Mouse (Mus musculus) heart, embryonic 12.5 days (tissue): ENCODE data around the gene Erbb2. TPM values are rescaled to one million over a fixed set of nuclear protein-coding genes. Genes with fewer than 3 reads are reported as not detected.

Experiments
- ATAC-seq: fragments of 200-750 bp; cut with Nextera tagmentation; 2 replicates; pipeline ENCODE4 v1.8.0; 2017; ENCODE audit warnings: moderate TSS enrichment, moderate library complexity; ENCODE audit not compliant: insufficient number of reproducible peaks, low FRiP score
- H3K27ac ChIP-seq: fragments of 300-500 bp; sonication (generic); 2 replicates; pipeline ENCODE4 v1.5.1; 2016; ENCODE audit warnings: mild to moderate bottlenecking, moderate library complexity; ENCODE audit not compliant: poor library complexity, severe bottlenecking
- H3K27me3 ChIP-seq: fragments of 300-500 bp; sonication (generic); replicated peaks from 2 replicates; pipeline ENCODE4 v1.6.1; 2016; ENCODE audit warnings: mild to moderate bottlenecking, moderate library complexity
- H3K36me3 ChIP-seq: fragments of 300-500 bp; sonication (generic); 2 replicates; pipeline ENCODE4 v1.6.1; 2016; ENCODE audit warnings: mild to moderate bottlenecking, moderate library complexity
- H3K4me1 ChIP-seq: fragments of 300-500 bp; sonication (generic); replicated peaks from 2 replicates; pipeline ENCODE4 v1.6.1; 2016; ENCODE audit warnings: mild to moderate bottlenecking
- H3K4me2 ChIP-seq: fragments of 300-500 bp; sonication (generic); 2 replicates; pipeline ENCODE4 v1.6.1; 2016; ENCODE audit warnings: mild to moderate bottlenecking, moderate library complexity
- H3K4me3 ChIP-seq: fragments of 300-500 bp; sonication (generic); 2 replicates; pipeline ENCODE4 v1.5.1; 2016; ENCODE audit warnings: mild to moderate bottlenecking
- H3K9ac ChIP-seq: fragments of 300-500 bp; sonication (generic); 2 replicates; pipeline ENCODE4 v1.6.1; 2016; ENCODE audit warnings: mild to moderate bottlenecking, moderate library complexity
- H3K9me3 ChIP-seq: fragments of 300-500 bp; sonication (generic); replicated peaks from 2 replicates; pipeline ENCODE4 v1.6.1; 2016; ENCODE audit warnings: mild to moderate bottlenecking, moderate library complexity
- WGBS: fragments of 180-500 bp; shearing (Covaris S2); methylation state at CpG from one replicate; pipeline ENCODE4 v1.1.7; 2016; 5-methylcytosine and 5-hydroxymethylcytosine counted together
- polyA plus RNA-seq: library from polyadenylated mRNA; unstranded; fragments of >200 nt; fragmentation: Nextera tagmentation; extraction: Ambion mirVana; gene quantifications from 2 replicates; pipeline ENCODE4 v1.2.1, GENCODE M21; 2016

Gene Erbb2
- polyA plus RNA-seq, 1 experiment from 2014 or later, result 67.1 TPM

DNA sequence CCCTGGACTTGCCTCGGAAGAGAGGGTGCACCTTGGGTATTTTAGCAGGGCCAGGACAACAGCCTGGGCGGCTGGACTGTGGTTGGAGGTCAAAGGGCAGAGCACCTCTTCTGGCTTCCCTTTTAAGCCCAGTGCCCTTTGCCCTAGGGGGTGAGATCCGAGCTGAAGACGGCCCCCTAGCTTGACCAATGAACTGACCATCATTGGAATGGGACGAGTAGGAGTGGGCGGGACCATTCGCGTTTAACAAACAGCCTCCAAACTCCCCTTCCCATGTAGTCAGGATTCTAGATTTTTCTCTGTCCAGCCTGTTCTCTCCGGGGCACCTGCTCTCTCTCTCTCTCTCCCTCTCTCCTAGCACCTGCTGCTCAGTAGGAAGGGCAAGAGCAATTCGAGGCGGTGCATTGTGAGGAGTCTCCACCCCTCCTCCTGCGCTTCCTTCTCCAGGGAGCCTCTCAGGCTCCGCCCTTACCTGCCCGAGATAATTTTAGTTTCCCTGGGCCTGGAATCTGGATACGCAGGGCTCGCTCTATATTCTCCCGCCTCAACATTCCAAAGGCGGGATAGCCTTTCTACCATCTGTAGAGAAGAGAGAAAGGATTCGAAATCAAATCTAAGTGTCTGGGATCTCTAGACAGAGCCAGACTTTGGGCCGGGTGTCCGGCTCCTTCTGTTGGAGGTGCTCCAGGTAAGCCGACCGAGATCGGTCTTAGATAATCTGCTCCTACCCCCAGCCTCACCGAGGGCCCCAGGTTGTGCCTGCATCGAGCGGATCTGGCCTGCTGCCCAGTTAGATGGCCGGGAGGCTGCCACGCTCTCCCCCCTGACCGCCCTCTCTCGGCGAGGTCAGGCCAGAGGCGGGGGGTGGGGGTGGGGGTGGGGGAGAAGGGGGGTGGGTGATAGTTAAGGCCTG, 34.5 kb downstream of the Erbb2 start:
- H3K9me3 ChIP-seq, result no peaks in the 10 kb centered on the region
- H3K4me3 ChIP-seq, result peak overlapping the region; percentile 33
- no peak overlapping the region for H3K27ac ChIP-seq
- peak overlapping the region; percentile 58 for H3K9ac ChIP-seq
- peak overlapping the region; percentile 66 for H3K4me2 ChIP-seq
- peaks cover 36% of the 10 kb centered on the region for H3K27me3 ChIP-seq
- 3% methylated on average over 33 of the region's 33 CpGs for WGBS
- no peaks in the 10 kb centered on the region for H3K36me3 ChIP-seq
- H3K4me1 ChIP-seq, result peaks cover 27% of the 10 kb centered on the region
- 0 out of 2 replicates have a peak, but pooled peaks have one; percentile 29 for ATAC-seq

DNA sequence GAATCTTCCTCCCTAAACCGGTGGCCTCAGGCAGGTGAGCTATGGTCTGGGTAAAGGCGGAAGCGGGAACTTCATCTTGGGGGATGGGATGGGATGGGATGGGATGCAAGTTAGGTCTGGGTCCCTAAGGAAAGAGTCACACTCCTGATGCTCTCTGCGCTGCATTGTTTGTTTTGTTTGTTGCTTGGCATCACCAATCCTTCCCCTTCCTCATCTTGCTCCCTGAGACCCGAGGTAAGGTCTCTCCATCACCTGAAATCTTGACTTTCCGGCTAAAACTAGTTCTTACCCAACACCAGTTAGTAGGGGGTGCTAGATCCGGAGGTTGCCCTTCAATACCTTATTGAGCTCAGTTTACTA, 35.2 kb downstream of the Erbb2 start:
- Histone ChIP-seq H3K36me3 (no peaks in the 10 kb centered on the region), H3K4me2 (peak overlapping the region; percentile 66), H3K4me1 (peaks cover 27% of the 10 kb centered on the region), H3K4me3 (peak overlapping the region; percentile 33), H3K27me3 (peaks cover 43% of the 10 kb centered on the region), H3K9me3 (no peaks in the 10 kb centered on the region), H3K9ac (peak overlapping the region; percentile 58), H3K27ac (no peak overlapping the region)
- no peak for ATAC-seq
- WGBS, result 11% methylated on average over 7 of the region's 7 CpGs

DNA sequence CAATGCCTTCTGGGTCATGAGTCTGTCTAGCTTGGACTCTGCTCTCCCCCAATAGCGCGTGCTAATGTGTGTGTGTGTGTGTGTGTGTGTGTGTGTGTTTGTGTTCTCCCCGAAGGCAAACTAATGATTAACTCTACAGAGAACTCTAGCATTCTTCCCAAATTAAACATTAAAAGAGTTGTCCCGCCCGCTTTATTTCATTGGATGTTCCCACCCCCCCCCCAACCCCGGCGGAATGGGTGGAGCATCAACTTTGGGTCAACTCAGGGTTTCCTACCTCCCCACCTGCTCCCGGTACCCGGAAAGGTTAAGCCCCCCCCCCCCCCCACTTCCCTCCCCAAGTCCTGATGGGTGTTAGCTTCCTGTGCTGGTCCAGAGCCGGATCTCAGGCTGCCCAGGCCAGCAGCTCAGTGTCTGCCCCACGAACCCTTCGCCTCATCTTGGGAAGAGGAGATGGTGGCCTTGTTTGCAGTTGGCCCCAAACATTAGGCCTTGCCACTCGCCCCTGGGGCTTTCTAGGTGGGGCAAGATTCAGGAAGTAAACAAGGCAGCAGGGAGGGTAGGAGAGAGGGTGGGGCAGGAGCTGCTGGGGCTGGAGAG, 36.0 kb downstream of the Erbb2 start:
- Histone ChIP-seq H3K4me3 (no peak overlapping the region), H3K27ac (no peak overlapping the region), H3K9ac (no peak overlapping the region), H3K9me3 (no peaks in the 10 kb centered on the region), H3K27me3 (peaks cover 50% of the 10 kb centered on the region), H3K4me1 (peaks cover 27% of the 10 kb centered on the region), H3K4me2 (no peak overlapping the region), H3K36me3 (no peaks in the 10 kb centered on the region)
- no peak for ATAC-seq
- WGBS, result 53% methylated on average over 11 of the region's 13 CpGs

DNA sequence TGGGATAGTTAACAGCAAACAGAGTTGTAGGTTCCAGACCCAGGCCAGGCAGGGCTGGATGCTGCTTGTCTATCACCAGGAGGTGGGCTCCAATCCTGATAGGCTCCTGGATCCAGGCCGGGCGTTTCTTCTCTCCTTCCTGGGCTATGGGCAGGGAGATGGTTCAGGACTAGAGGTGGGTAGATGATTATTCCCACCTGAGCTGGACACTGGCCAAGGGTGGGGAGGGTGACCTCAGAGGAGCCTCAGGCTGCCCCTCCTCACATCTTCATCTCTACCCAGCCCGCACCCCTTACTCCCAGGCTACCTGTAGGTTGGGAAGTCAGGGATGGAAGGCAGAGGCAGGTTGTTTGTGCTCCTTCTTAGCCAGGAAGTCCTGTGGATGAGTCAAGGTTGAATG, 37.1 kb downstream of the Erbb2 start:
- Histone ChIP-seq H3K9me3 (no peaks in the 10 kb centered on the region), H3K4me2 (no peak overlapping the region), H3K9ac (no peak overlapping the region), H3K36me3 (no peaks in the 10 kb centered on the region), H3K27ac (no peak overlapping the region), H3K4me3 (no peak overlapping the region), H3K27me3 (peaks cover 50% of the 10 kb centered on the region), H3K4me1 (peaks cover 27% of the 10 kb centered on the region)
- no peak for ATAC-seq
- 68% methylated on average over 3 of the region's 3 CpGs for WGBS

DNA sequence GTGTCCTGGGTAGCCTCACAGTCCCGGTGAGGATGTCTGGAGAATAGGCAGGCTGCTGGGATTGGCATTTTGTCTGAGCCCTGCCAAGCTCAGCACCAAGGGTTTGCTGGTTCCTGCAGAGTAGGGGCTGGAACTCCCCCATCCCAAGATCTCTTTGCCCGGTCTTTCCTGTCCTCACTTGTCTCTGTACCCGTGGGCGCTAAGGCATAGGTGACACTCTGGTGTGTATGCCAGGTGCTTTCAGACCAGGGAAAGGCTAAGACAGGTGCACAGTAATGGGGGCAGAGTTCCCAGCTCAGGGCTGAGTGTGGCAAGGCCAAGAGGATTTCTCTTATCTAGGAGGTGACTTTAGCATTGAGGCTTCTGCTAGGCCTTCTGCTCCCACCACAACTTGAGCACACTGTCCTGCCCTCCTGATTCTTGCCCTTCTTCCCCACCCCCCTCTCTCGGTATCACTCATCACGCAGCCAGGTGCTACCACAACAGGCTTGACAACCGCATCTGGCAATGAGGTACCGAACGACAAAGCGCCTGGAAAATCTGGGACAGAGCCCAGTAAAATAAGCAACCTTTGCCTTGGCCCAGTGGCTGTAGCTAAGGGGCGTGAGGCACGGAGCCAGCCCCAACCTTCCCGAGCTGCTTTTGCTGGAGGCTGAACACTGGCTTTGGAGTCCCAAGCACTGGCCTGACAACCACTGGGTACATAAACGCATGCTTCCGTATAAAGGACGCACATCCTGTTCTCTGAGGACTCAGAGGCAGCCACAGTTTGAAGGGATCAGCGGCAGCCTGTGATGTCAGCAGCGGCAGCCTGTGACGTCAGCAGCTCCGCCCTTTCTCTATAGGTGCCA, 37.9 kb downstream of the Erbb2 start:
- Histone ChIP-seq H3K4me1 (peaks cover 27% of the 10 kb centered on the region), H3K4me2 (no peak overlapping the region), H3K4me3 (no peak overlapping the region), H3K9me3 (no peaks in the 10 kb centered on the region), H3K36me3 (no peaks in the 10 kb centered on the region), H3K27ac (no peak overlapping the region), H3K9ac (no peak overlapping the region), H3K27me3 (peaks cover 50% of the 10 kb centered on the region)
- ATAC-seq, result no peak
- WGBS, result 71% methylated on average over 20 of the region's 20 CpGs

DNA sequence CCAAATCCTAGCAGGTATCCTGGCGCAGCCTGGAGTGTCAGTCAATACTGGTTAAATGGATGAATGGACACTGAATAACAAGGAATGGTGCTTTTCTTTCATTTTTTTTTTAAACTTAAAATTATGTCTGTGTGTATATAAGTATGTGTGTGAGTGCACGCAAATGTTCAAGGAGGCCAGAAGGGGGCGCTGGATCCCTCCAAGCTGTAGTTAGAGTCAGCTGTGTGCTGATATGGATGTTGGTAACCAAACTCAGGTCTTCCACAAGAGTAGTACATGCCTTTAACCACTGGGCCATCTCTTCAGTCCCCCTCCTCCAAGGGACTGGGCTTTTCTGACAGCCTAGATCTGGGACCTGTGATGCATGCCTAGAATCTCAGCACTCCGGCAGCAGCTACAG, 43.2 kb downstream of the Erbb2 start:
- WGBS, result 82% methylated on average over 4 of the region's 4 CpGs

DNA sequence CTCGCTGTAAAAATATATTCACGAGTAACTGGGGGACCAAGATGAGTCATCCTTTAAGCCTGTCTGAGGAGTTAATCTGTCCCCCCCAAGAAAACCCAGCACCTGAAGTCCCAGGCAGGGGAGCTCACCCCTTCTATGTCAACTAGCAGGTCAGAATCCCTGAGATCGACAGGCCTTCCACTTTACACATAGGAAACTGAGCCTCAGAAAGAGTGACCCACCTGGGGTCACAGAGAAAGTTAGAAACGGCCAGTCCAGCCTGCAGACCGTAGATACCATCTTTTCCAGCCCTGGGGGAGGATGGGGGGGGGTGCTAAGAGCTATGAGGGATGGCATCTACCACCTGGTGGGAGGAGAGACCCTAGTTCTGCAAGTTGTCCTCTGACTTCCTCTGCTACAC, 44.3 kb downstream of the Erbb2 start:
- Histone ChIP-seq H3K4me2 (peak overlapping the region; percentile 98; the same call in 1 of the 2 replicates), H3K4me3 (no peak overlapping the region), H3K4me1 (peaks cover 4% of the 10 kb centered on the region; the same call in 1 of the 2 replicates), H3K27me3 (peaks cover 52% of the 10 kb centered on the region), H3K36me3 (no peaks in the 10 kb centered on the region), H3K9ac (no peak overlapping the region), H3K27ac (no peak overlapping the region), H3K9me3 (no peaks in the 10 kb centered on the region)
- ATAC-seq, result no peak
- WGBS, result 70% methylated on average over 5 of the region's 5 CpGs

More for the DNA sequence above, 43.2 kb downstream of the Erbb2 start:
- Histone ChIP-seq H3K4me3 (no peak overlapping the region), H3K36me3 (no peaks in the 10 kb centered on the region), H3K27me3 (peaks cover 46% of the 10 kb centered on the region), H3K27ac (no peak overlapping the region), H3K4me1 (peaks cover 4% of the 10 kb centered on the region; the same call in 1 of the 2 replicates), H3K4me2 (no peak overlapping the region), H3K9ac (no peak overlapping the region), H3K9me3 (no peaks in the 10 kb centered on the region)
- no peak for ATAC-seq

DNA sequence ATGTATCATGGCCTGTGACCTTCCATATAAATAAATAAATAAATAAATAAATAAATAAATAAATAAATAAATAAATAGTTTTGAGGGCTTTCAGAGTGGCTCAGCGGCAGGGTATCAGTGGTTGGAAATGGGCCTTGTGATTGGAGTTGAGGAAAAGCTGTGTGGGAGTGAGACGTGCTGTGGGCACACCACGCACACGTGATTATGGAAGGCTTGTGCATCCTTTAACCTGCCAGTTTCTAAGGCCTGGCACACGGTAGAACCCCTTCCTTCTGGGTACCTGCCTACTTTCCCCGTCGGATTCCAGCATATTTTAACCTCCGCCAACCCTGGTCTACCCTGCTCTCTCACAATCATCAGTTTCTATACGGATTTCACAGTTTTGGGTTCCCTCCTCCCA, 44.7 kb downstream of the Erbb2 start:
- peaks cover 4% of the 10 kb centered on the region; the same call in 1 of the 2 replicates for H3K4me1 ChIP-seq
- peak overlapping the region; percentile 72 for H3K9ac ChIP-seq
- H3K4me2 ChIP-seq, result peak overlapping the region; percentile 98
- no peaks in the 10 kb centered on the region for H3K9me3 ChIP-seq
- H3K27ac ChIP-seq, result no peak overlapping the region
- ATAC-seq, result peak; percentile 17; the same call in 1 of the 2 replicates
- H3K36me3 ChIP-seq, result no peaks in the 10 kb centered on the region
- peak overlapping the region; percentile 68 for H3K4me3 ChIP-seq
- WGBS, result 21% methylated on average over 9 of the region's 9 CpGs
- peaks cover 52% of the 10 kb centered on the region for H3K27me3 ChIP-seq

DNA sequence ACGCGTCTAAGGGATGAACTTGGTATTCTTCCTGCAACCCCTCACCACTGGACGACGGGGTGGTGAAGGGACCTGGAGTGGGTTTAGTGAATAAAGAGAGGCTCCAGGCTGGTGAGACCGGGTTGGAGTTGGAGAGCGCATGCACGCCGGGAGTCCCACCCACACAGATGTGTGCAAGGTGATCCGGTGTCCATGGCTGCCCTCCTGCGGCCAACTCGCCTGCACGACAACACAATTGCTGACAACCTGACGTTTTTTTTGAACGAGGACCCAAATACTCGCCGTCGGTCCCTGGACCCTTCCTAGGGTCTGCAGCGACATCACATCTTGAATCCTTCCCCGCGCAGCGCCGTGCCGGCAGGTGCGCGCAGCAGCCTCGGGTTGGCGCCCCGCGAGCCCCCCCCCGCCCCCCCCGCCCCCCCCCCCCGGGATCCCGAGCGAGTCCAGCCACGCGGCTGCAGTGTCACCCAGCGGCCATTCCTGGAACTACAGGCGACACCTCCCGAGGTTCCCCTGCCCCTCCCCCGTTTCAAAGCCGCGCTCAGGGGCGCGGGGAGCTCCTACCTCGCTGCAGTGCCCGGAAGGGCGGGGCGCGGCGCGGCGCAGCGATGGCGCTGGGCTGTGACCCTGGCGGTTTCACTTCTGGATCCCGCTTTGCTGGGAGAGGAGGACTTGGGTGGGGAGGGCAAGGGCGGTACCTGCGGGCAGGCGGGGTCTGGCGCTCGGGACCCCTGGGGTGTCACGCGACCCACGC, 45.3 kb downstream of the Erbb2 start:
- peaks cover 50% of the 10 kb centered on the region for H3K27me3 ChIP-seq
- H3K27ac ChIP-seq, result no peak overlapping the region
- peak; percentile 79 for ATAC-seq
- under 1% methylated on average over 54 of the region's 64 CpGs for WGBS
- peak overlapping the region; percentile 72 for H3K9ac ChIP-seq
- H3K4me1 ChIP-seq, result peaks cover 4% of the 10 kb centered on the region; the same call in 1 of the 2 replicates
- H3K36me3 ChIP-seq, result no peaks in the 10 kb centered on the region
- H3K4me3 ChIP-seq, result peak overlapping the region; percentile 68
- H3K9me3 ChIP-seq, result no peaks in the 10 kb centered on the region
- H3K4me2 ChIP-seq, result peak overlapping the region; percentile 98
